Mouse (Mus musculus) ovary, adult 2 months (tissue): ENCODE measurements around the gene Gm49358. TPM values are rescaled to one million over a fixed set of nuclear protein-coding genes. Genes with fewer than 3 reads are reported as not detected.

Experiments used
- polyA plus RNA-seq: library from polyadenylated mRNA; depleted of rRNA; stranded (reverse); fragments of >200 nt; gene quantifications from 2 replicates; pipeline ENCODE4 v1.2.3, GENCODE M21; 2012; rRNA removed

The Gm49358 gene
- polyA plus RNA-seq, result not detected in 2 replicates

GRCm38 (mm10) chr10:86763672-86764071 lies at the start of gene Gm49358:
Gene Gm49358 (plus strand): TSS chr10:86763972.

DNA sequence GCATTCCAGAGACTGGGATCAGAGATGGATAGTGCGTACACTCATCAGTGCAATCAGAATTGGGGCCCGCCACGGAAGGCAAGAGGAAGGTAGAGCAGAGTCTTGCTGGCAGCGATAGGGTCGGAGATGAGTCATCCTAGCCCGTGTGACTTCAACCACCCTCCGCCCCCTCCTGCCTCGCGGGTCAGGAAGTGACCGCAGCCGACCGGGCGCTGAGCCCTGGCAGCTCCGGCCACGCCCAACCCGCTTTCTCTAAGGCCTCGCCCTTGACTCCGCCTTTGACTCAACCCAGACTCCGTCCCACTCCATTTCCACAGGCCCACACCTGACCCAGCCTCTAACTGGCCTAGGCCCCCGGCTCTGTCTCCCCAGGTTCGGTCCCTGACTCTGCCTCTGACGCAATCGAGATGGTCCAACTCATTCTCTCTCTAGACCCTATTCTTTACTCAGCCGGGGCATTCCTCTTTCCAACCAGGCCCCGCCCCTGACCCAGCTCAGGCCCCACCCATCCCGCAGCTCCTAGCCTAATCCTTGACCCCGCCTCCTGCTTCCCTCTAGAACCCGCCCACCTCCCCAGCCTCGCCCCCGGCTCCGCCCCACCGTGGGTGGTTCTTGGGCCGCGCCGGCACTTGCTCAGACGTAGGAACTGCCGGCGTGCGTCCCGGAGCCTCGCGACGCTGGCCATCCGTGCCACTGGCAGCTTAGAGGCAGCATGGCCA lies 14.8 kb downstream of the Gm49358 start, which contains the start of gene Nt5dc3:
Nt5dc3 (plus strand) TSS at position 608 of the 719 bp plus-strand sequence.

Other genes with a start within 250 kb of the Gm49358 start
- 38.3 and 50.7 TPM in 2 replicates for gene Hsp90b1, start 58.5 kb upstream of the Gm49358 start, polyA plus RNA-seq
- gene Ttc41, start 58.2 kb upstream of the Gm49358 start, polyA plus RNA-seq, result 1.1 and 1.3 TPM in 2 replicates
- 20.0 and 22.5 TPM in 2 replicates for gene Nt5dc3, start 15.0 kb downstream of the Gm49358 start, polyA plus RNA-seq
- 1.9 and 2.2 TPM in 2 replicates for gene Stab2, start 244.1 kb downstream of the Gm49358 start, polyA plus RNA-seq